Mouse (Mus musculus) hindlimb bud, embryonic 11.5 days (tissue): ENCODE results near the gene Cnr2.

ENCODE experiments used
- DNase-seq: peaks from one replicate; pipeline ENCODE4 v3.0.0-alpha.2; 2012; ENCODE audit warnings: low read depth, low spot score; ENCODE audit errors: extremely low spot score

The Cnr2 gene

GRCm38 (mm10) chr4:135962198-135962597, 67.0 kb downstream of the Cnr2 start:
- DNase-seq, result no peak

DNA sequence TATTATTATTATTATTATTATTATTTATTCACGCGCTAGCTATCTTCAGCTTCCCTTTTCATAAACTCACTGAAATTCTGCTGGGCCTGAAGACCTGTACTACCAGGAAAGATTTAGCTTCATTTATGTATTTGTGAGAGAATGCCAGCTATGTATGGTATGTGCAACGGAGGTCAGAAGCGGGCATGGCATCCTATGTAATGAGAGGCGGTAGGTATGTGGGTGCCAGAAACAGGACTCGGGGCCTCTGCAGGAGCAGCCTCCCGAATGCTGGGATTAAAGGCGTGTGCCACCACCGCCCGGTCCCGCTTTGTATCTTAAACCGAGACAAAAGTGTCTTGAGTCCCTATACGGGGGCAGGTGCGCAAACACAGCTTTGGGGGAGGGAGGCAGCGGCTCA, 67.8 kb downstream of the Cnr2 start:
- DNase-seq, result no peak

DNA sequence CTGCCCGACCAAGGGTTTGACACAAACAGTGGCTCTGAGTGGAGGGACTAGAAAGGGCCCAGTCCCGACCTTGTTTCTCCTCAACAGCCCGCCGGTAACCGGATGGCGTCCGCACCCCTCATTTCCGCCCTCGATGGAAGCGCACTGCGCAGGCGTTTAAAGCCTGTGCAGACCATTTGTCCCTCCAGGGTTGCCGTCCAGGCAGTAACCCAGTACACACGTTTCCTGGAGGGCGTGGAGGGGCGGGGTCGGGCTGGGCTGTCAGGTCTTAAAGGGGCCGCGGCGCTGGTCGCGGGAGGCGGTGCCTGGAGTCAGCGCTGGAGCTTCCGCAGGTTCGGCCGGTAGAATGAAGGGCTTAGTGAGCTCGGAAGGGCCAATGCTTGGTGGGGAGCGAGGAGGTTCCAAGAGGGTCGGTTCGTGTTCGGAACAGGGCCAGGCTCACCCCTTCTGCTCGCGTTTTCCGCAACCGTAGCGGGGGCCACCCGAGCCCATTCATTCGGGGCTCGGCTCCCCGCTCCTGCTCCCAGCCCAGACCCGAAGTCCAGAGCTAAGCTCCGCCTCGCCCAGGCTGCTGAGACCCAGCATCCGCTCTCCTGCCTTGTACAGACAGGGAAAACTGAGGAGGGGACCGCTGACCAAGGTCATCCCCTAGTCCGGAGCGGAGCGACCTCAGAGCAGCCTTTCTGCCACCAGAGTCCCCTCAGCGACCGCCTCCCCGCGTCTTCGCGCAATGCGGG, 68.4 kb downstream of the Cnr2 start, which contains the start of gene Gale:
Gene Gale (plus strand): TSS at position 271 of the 737 bp plus-strand sequence.
- peak; percentile 94 for DNase-seq

GRCm38 (mm10) chr4:135964426-135964825, 69.2 kb downstream of the Cnr2 start:
- DNase-seq, result no peak

DNA sequence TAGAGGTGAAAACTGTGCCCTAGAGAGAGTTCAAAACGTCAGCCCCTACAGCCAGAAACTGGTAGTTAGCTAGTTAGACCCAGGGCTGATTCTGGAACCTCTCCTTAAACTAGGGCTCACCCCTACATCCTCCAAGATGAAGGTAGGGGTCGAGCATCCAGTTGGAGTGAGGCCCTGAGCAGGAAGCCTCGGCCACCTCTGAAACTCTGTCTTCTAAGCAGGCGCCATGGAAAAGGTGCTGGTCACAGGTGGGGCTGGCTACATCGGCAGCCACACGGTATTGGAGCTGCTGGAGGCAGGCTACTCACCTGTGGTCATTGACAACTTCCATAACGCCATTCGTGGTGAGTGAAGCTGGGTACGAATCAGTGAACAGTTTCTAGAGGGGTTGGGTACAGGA, 69.9 kb downstream of the Cnr2 start:
- no peak for DNase-seq

DNA sequence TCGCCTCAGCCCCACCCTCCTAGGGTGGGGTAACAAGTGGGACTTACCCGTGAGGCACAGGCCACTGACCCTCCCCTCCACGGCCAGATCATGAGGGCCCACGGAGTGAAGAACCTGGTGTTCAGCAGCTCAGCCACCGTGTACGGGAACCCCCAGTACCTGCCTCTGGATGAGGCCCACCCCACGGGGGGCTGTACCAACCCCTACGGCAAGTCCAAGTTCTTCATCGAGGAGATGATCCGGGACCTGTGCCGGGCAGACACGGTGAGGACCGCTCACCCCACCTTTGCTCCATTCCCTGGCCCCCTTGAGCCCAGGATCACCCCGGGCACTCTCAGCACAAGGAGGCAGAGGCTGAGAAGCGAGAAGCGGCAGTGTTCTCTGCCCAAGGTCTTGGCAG, 71.1 kb downstream of the Cnr2 start:
- DNase-seq, result no peak

DNA sequence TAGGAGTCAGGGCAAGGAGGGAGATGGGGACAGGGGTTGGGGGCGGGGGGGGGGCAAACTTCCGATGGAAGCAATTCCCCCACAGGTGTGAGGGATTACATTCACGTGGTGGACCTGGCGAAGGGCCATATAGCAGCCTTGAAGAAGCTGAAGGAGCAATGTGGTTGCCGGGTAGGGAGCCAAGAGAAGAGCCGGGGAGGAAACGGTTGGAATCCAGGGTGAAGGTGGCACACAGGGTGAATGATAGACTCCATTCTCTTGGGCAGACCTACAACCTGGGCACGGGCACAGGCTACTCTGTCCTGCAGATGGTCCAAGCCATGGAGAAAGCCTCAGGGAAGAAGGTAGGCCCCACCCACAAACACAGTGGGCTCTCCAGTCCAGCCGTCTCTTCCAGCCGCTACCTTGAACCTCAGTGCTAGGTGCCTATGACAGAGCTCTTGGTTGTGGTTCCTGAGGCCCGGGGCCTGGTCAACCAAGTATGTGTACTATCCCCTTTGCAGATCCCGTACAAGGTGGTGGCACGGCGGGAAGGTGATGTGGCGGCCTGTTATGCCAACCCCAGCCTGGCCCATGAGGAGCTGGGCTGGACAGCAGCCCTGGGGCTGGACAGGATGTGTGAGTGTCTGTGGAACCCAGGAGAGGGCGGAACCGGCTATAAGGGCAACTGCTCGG, 72.0 kb downstream of the Cnr2 start:
- DNase-seq, result no peak

GRCm38 (mm10) chr4:135968271-135968869, 73.2 kb downstream of the Cnr2 start:
- no peak for DNase-seq

DNA sequence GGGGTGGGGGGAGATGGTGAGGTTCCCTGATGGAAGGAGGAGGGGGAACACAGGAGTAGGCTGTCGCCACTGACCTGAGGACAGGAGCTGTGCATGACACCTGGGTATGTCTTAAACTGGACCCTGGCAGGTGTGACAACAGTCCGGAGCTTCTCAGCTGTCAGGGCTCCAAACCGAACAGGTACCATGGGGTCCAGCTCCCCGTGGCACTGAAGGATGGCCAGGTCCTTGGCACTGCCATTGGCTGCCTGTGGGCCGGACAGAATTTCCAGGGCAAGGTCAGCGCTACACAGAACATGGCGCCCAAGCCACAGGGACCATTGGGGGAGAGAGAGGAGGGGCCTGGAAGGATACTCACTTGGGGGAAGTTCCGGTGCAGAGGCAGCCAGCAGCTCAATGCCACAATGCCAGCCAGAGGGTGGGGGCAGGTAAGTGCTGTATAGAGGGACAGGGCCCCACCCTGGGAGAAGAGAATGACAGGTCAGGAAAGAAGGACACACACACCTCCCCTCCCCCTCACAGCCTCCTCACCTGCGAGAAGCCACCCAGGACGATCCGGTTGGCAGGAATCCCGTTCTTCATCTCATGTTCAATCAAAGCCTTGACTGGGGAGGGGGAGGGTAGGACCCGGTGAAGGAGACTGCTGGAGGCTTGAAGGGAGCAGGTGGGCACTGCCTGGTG, 74.0 kb downstream of the Cnr2 start:
- no peak for DNase-seq
